Mouse (Mus musculus): ENCODE results near the gene Psg16. TPM values are rescaled to one million over a fixed set of nuclear protein-coding genes. Genes with fewer than 3 reads are reported as not detected.

The Psg16 gene
- polyA plus RNA-seq, 1 experiment from 2014 or later: 4.9 TPM

DNA sequence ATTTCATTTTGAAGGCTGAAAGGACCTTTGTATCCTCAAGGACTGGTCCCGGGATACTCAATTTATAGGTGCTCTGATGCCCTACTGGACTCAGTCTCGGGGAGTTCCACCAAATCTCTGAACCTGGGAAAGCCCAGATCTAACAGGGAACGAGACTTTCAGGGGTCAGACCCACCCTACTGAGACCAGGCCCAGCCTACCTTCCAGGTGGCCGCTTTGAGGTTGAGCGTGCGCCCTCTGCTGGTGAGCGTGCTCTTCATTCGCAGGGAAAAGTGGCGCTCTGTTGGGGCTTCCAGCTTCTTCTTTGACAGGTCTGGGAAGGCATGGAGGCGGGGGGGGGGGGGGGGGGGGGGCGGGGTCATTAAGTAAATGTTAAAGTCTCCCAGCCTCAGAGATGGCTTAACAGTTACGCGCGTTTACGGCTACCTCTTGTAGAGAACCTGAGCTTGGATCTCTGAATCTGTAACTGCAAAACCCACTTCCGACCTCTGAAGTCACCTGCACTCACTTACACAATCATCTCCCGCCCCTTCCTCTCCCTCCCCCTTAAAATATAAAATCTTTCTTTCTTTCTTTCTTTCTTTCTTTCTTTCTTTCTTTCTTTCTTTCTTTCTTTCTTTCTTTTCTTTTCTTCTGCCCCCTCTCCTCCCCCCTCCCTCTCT lies 22.8 kb upstream of the Psg16 start:
- DNase-seq: peak; percentile 81
- 9% methylated on average over 16 of the region's 17 CpGs for WGBS
- Histone ChIP-seq H3K9ac (replicated peaks; ENCODE audit: low read length) (no peak overlapping the region), H3K9me3 (ENCODE audit: control insufficient read depth, low read length) (no peaks in the 10 kb centered on the region), H3K4me2 (ENCODE audit: low read length) (no peak overlapping the region), H3K27ac (replicated peaks; ENCODE audit: low read depth, low read length) (no peak overlapping the region), H3K27me3 (ENCODE audit: control insufficient read depth, insufficient read depth, low read length) (no peaks in the 10 kb centered on the region), H3K4me1 (ENCODE audit: control insufficient read depth, insufficient read depth, low read length) (peaks cover 3% of the 10 kb centered on the region), H3K36me3 (ENCODE audit: control insufficient read depth, insufficient read depth, low read length) (no peaks in the 10 kb centered on the region), H3K4me3 (replicated peaks; ENCODE audit: low read depth, low read length) (no peak overlapping the region)
- 0 out of 2 replicates have a peak, but pooled peaks have one; percentile 44 for ATAC-seq (ENCODE audit: low FRiP score, low TSS enrichment)

DNA sequence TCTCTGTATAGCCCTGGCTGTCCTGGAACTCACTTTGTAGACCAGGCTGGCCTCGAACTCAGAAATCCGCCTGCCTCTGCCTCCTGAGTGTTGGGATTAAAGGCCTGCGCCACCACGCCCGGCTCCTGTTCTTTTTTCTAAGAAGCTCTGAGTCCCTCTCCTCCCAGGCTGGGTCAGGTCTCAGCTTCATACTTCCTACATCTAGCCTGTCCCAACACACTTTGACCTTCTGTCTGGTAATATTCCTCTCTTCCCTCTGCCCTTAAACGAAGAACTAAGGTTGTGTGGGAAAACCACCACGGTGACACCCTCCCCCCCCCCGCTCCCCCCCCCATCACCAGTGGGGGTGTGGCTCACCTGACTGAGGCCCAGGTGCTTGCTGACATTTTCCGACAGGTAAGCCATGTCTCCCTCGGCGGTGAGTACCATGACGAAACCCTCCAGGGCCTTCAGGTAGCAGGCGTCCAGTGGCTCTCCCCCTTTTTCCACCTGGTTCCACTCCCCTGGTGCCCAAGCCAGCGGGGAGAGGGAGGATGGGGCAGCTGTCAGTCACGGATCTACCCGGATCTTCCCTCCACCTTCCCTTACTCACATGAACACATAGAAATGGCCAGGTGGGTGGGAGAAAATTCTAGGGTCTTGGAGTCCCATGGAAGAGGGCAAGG lies 19.4 kb upstream of the Psg16 start:
- ATAC-seq (ENCODE audit: low FRiP score, low TSS enrichment): no peak
- no peak overlapping the region for H3K4me3 ChIP-seq (replicated peaks; ENCODE audit: low read depth, low read length)
- H3K36me3 ChIP-seq (ENCODE audit: control insufficient read depth, insufficient read depth, low read length): no peaks in the 10 kb centered on the region
- WGBS: 89% methylated on average over 16 of the region's 16 CpGs
- H3K9me3 ChIP-seq (ENCODE audit: control insufficient read depth, low read length): no peaks in the 10 kb centered on the region
- no peak overlapping the region for H3K27ac ChIP-seq (replicated peaks; ENCODE audit: low read depth, low read length)
- DNase-seq: no peak
- peaks cover 22% of the 10 kb centered on the region for H3K4me1 ChIP-seq (ENCODE audit: control insufficient read depth, insufficient read depth, low read length)
- H3K4me2 ChIP-seq (ENCODE audit: low read length): no peak overlapping the region
- no peak overlapping the region for H3K9ac ChIP-seq (replicated peaks; ENCODE audit: low read length)
- no peaks in the 10 kb centered on the region for H3K27me3 ChIP-seq (ENCODE audit: control insufficient read depth, insufficient read depth, low read length)

DNA sequence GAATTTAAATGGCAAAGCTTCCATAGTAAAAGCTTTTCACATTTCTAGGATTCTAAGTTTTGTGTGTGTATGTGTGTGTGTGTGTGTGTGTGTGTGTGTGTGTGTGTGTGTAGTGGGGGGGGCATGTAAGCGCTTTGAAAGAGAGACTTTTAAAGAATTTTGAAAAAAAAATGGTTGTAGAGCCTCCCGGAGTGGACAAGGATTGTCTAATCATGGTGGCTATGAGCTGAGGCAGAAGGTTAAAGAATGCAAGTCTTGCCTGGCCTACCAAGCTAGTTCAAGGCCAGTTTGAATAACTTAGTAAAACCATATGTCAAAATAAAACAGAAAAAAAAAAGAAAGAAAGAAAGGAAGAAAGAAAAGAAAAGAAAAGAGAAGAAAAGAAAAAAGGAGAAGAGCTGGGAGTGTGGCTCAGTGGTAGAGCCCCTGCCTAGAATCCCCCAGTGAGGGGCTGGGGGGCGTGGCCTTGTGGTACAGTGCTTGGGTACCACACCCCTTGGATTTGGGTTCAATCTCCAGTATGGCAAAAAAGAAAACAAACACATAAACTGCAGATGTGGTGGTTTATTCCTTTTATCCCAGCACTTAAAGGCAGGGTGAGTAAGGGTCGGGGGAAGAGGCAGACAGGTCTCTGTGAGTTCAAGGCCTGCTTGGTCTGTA lies 18.4 kb upstream of the Psg16 start:
- 93% methylated on average over 4 of the region's 4 CpGs for WGBS
- peaks cover 24% of the 10 kb centered on the region for H3K4me1 ChIP-seq (ENCODE audit: control insufficient read depth, insufficient read depth, low read length)
- H3K4me3 ChIP-seq (replicated peaks; ENCODE audit: low read depth, low read length): peak overlapping the region; percentile 42
- no peak overlapping the region for H3K27ac ChIP-seq (replicated peaks; ENCODE audit: low read depth, low read length)
- DNase-seq (no peak), ATAC-seq (ENCODE audit: low FRiP score, low TSS enrichment) (no peak)
- no peaks in the 10 kb centered on the region for H3K36me3 ChIP-seq (ENCODE audit: control insufficient read depth, insufficient read depth, low read length)
- peak overlapping the region; percentile 78 for H3K4me2 ChIP-seq (ENCODE audit: low read length)
- H3K27me3 ChIP-seq (ENCODE audit: control insufficient read depth, insufficient read depth, low read length): no peaks in the 10 kb centered on the region
- H3K9ac ChIP-seq (replicated peaks; ENCODE audit: low read length): no peak overlapping the region
- H3K9me3 ChIP-seq (ENCODE audit: control insufficient read depth, low read length): no peaks in the 10 kb centered on the region

DNA sequence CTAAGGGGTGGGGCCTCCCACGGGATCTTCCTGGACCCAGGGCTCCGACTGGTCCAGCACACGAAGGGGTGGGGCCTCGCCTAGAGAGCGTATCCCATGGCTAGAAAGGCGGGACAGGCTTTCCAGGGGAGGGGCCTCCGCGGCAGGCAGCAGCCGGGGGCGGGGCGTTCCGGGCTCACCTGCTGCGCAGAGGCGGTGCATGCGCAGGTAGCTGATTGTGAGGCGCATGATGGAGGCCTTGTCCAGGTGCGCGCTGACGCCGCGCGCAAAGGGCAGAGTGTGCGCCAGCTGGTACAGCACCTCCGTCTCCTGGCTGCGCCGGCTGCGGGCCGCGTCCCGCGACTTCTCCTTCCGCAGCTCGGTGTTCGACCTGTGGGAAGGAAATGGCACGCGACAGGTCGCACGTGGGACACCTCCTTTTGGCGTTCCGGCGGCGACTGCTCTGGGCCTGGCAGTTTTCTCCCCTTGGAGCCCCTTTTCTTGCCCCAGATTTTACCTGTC lies 17.7 kb upstream of the Psg16 start:
- WGBS: under 1% methylated on average over 42 of the region's 42 CpGs
- Histone ChIP-seq H3K9ac (replicated peaks; ENCODE audit: low read length) (peak overlapping the region; percentile 58), H3K36me3 (ENCODE audit: control insufficient read depth, insufficient read depth, low read length) (no peaks in the 10 kb centered on the region), H3K4me3 (replicated peaks; ENCODE audit: low read depth, low read length) (peak overlapping the region; percentile 42), H3K9me3 (ENCODE audit: control insufficient read depth, low read length) (no peaks in the 10 kb centered on the region), H3K4me1 (ENCODE audit: control insufficient read depth, insufficient read depth, low read length) (peaks cover 27% of the 10 kb centered on the region), H3K4me2 (ENCODE audit: low read length) (peak overlapping the region; percentile 78), H3K27me3 (ENCODE audit: control insufficient read depth, insufficient read depth, low read length) (0 out of 2 replicates have a peak, but pooled peaks cover 1% of the 10 kb centered on the region), H3K27ac (replicated peaks; ENCODE audit: low read depth, low read length) (peak overlapping the region; percentile 41; the same call in 1 of the 2 replicates)
- ATAC-seq (ENCODE audit: low FRiP score, low TSS enrichment) (peak; percentile 67), DNase-seq (peak; percentile 85)

DNA sequence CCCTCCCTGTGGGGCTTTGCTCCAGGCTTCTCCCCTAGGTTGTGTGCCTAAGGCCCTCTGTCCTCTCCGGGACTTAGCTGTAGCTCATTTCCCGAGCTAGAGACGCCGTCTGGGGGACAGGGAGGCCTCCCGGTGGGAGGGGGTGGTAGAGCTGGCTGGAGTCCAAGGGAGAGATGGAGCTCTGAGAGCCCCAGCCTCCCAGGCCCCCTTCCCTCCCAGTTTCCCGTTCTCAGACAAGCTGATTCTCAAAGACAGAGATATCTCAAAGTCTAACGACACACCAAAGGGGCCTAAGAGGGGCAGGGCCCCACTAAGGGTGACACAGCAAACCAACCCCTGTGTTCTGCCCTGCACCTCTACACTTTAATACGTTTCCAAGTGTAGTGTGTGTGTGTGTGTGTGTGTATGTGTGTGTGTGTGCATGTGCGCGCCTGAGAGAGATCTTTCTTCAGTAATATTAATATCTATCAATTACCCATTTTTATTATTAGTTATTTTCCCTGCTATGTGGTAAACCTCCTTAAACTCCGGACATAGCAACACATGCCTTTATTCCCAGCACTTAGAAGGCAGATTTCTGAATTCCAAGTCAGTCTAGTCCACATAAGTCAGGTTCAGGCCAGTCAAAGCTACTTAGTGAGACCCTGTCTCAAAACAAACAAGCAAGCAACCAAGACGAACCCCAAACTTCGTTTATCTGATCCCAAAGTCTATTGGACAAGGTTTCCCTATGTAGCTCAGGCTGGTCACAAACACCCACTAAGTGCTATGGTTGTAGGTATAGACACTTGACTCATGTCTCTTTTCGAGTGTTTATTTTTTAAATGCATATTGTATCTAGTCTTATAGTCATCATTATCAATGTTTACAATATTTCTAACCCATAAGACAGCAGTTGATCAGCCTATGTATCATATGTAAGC lies 17.0 kb upstream of the Psg16 start:
- Histone ChIP-seq H3K9ac (replicated peaks; ENCODE audit: low read length) (peak overlapping the region; percentile 58), H3K36me3 (ENCODE audit: control insufficient read depth, insufficient read depth, low read length) (no peaks in the 10 kb centered on the region), H3K4me2 (ENCODE audit: low read length) (peak overlapping the region; percentile 78), H3K4me3 (replicated peaks; ENCODE audit: low read depth, low read length) (peak overlapping the region; percentile 42), H3K27ac (replicated peaks; ENCODE audit: low read depth, low read length) (peak overlapping the region; percentile 41; the same call in 1 of the 2 replicates), H3K27me3 (ENCODE audit: control insufficient read depth, insufficient read depth, low read length) (peaks cover 8% of the 10 kb centered on the region; the same call in 1 of the 2 replicates), H3K4me1 (ENCODE audit: control insufficient read depth, insufficient read depth, low read length) (peaks cover 27% of the 10 kb centered on the region), H3K9me3 (ENCODE audit: control insufficient read depth, low read length) (no peaks in the 10 kb centered on the region)
- peak; percentile 25; the same call in 1 of the 2 replicates for ATAC-seq (ENCODE audit: low FRiP score, low TSS enrichment)
- WGBS: 37% methylated on average over 14 of the region's 14 CpGs
- DNase-seq: peak; percentile 66

DNA sequence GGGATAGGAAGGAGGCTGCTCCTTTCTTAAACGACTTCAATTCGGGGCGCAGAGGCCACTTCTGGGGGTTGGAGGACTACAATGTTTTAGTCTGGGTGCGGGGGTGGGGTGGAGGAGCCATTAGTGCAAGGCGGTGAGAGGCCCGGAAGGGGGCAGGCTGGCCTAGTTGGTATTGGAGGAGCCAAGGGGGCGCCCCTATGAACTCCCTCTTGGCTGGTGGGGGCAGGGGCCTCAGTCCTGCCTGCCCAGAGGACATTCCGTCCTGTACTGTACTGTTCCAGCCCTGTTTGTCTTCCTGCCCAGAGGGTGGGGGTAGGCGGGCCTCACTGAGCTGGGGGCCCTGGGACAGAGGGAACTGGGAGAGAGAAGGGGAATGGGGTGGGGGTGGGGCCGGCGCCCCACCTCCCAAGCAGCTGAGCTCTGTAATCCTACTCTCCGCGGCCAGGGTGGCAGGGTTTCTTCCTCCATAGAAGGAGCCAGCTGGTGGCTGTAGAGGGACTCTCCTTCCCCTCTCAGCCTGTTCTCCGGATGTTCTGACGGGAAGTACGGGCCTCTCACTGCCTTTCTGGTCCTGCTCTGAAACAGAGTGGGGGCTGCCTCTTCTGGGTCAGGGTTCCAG lies 15.7 kb upstream of the Psg16 start:
- Histone ChIP-seq H3K4me2 (ENCODE audit: low read length) (peak overlapping the region; percentile 3; the same call in 1 of the 2 replicates), H3K36me3 (ENCODE audit: control insufficient read depth, insufficient read depth, low read length) (no peaks in the 10 kb centered on the region), H3K4me3 (replicated peaks; ENCODE audit: low read depth, low read length) (no peak overlapping the region), H3K9me3 (ENCODE audit: control insufficient read depth, low read length) (no peaks in the 10 kb centered on the region), H3K9ac (replicated peaks; ENCODE audit: low read length) (0 out of 2 replicates have a peak overlapping the region, but pooled peaks have one; percentile 1), H3K4me1 (ENCODE audit: control insufficient read depth, insufficient read depth, low read length) (peaks cover 33% of the 10 kb centered on the region), H3K27me3 (ENCODE audit: control insufficient read depth, insufficient read depth, low read length) (peaks cover 13% of the 10 kb centered on the region), H3K27ac (replicated peaks; ENCODE audit: low read depth, low read length) (peak overlapping the region; percentile 61)
- WGBS: 3% methylated on average over 16 of the region's 16 CpGs
- ATAC-seq (ENCODE audit: low FRiP score, low TSS enrichment) (peak; percentile 13), DNase-seq (peak; percentile 54)

DNA sequence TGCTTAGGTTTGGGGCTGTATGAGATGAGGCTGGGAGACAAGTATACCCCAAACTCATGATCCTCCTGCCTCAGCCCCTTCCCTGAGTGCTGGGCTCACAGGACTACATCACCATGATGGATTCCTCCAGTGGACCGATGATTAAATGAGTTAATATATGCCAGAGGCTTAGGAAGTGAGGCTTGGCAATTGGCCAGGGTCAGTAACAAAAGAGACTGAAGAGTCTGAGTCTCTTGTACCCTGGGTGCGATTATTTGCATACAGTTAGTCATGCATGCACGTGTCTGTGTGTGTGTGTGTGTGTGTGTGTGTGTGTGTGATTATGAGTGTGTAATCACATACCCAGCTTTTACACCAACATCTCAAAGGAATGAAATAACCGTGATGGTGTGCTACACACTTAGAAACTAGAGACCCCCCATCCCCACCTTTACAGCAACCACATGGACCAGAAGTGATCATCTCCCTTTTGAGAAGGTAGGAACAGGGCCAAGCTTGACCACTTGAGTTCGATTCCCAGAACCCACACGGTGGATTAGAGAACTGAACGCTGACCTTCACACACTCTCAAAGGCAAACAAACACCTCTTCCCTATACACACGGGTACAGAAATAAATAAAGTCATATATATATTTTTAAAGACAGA lies 14.9 kb upstream of the Psg16 start:
- H3K4me3 ChIP-seq (replicated peaks; ENCODE audit: low read depth, low read length): no peak overlapping the region
- no peaks in the 10 kb centered on the region for H3K9me3 ChIP-seq (ENCODE audit: control insufficient read depth, low read length)
- peak; percentile 79 for DNase-seq
- ATAC-seq (ENCODE audit: low FRiP score, low TSS enrichment): 0 out of 2 replicates have a peak, but pooled peaks have one; percentile 5
- peaks cover 33% of the 10 kb centered on the region for H3K4me1 ChIP-seq (ENCODE audit: control insufficient read depth, insufficient read depth, low read length)
- H3K4me2 ChIP-seq (ENCODE audit: low read length): peak overlapping the region; percentile 3; the same call in 1 of the 2 replicates
- H3K27ac ChIP-seq (replicated peaks; ENCODE audit: low read depth, low read length): peak overlapping the region; percentile 61
- no peak overlapping the region for H3K9ac ChIP-seq (replicated peaks; ENCODE audit: low read length)
- H3K27me3 ChIP-seq (ENCODE audit: control insufficient read depth, insufficient read depth, low read length): peaks cover 16% of the 10 kb centered on the region
- H3K36me3 ChIP-seq (ENCODE audit: control insufficient read depth, insufficient read depth, low read length): no peaks in the 10 kb centered on the region
- 38% methylated on average over 8 of the region's 8 CpGs for WGBS

All from midbrain, embryonic 14.5 days (tissue).